Mouse (Mus musculus): Measurements from ENCODE around the gene BC030870. TPM values are rescaled to one million over a fixed set of nuclear protein-coding genes. Genes with fewer than 3 reads are reported as not detected.

The BC030870 gene
- total and polyA plus RNA-seq, 2 experiments, result not detected

DNA sequence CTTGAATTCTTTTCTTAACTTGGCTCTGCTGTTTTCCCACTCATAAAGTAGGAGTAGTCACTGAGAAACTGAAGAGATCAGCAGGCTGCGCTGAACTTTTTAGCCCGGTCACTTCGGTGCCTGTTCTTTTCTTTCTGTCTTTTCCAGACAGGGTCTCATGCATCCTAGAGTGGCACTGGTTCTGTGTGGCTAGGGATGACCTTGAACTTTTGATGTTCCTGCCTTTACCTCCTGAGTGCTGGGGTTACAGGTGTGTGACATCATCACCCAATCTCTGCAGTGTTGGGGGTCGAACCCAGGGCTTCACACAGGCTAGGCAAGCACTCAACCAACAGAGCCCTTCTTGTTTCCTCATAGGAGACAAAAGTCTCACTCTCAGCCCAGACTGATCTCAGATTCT is 72.6 kb downstream of the BC030870 start:
- H3K79me2 ChIP-seq (ENCODE audit: control insufficient read depth, insufficient read depth, low read length), result no peaks in the 10 kb centered on the region
- H3K4me1 ChIP-seq (ENCODE audit: control insufficient read depth, insufficient read depth, low read length), result no peaks in the 10 kb centered on the region
- no peak overlapping the region for H3K9ac ChIP-seq (ENCODE audit: low read depth, low read length)
- H3K27me3 ChIP-seq (ENCODE audit: control insufficient read depth, insufficient read depth, low read length), result no peaks in the 10 kb centered on the region
- WGBS, result 92% methylated on average over 4 of the region's 4 CpGs
- no peak for DNase-seq (ENCODE audit: extremely low read depth, low read depth, low spot score)
- H3K27ac ChIP-seq (replicated peaks; ENCODE audit: insufficient read depth, low read depth, low read length), result no peak overlapping the region
- no peaks in the 10 kb centered on the region for H3K36me3 ChIP-seq (ENCODE audit: control insufficient read depth, insufficient read depth, low read length)
- TF ChIP-seq POLR2A (IDR thresholded peaks at IDR 0.05; ENCODE audit: extremely low read depth, insufficient read depth, low read length) (no peak), CTCF (IDR thresholded peaks at IDR 0.05; ENCODE audit: low read depth, low read length) (no peak)
- no peak overlapping the region for H3K4me3 ChIP-seq (ENCODE audit: insufficient read depth, low read depth, low read length)

DNA sequence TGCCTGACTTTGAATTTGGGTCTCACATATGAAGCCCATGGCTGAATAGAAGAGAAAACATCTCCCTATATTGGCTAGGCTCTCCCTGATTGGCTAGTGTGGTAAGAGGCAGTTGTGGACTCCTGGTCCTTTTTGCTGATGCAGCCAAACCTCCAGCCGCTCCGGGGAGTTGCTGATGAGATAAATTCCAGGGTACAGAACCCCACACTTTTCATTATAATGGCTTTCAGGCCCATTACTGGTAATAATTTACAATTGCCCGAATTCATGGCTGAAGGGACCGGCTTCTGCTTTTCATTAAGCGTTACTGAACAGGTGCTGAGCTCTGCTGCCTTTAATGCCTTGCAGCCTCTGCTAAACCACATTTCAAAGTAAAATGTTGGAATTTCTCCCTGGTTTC is 75.4 kb downstream of the BC030870 start:
- TF ChIP-seq CTCF (IDR thresholded peaks at IDR 0.05; ENCODE audit: low read depth, low read length), result no peak
- no peak for TF ChIP-seq POLR2A (IDR thresholded peaks at IDR 0.05; ENCODE audit: extremely low read depth, insufficient read depth, low read length)
- Histone ChIP-seq H3K4me3 (ENCODE audit: insufficient read depth, low read depth, low read length) (no peak overlapping the region), H3K9ac (ENCODE audit: low read depth, low read length) (no peak overlapping the region), H3K27me3 (ENCODE audit: control insufficient read depth, insufficient read depth, low read length) (no peaks in the 10 kb centered on the region), H3K36me3 (ENCODE audit: control insufficient read depth, insufficient read depth, low read length) (no peaks in the 10 kb centered on the region), H3K79me2 (ENCODE audit: control insufficient read depth, insufficient read depth, low read length) (no peaks in the 10 kb centered on the region), H3K4me1 (ENCODE audit: control insufficient read depth, insufficient read depth, low read length) (no peaks in the 10 kb centered on the region), H3K27ac (replicated peaks; ENCODE audit: insufficient read depth, low read depth, low read length) (no peak overlapping the region)
- no peak for DNase-seq (ENCODE audit: extremely low read depth, low read depth, low spot score)
- 88% methylated on average over 5 of the region's 5 CpGs for WGBS

DNA sequence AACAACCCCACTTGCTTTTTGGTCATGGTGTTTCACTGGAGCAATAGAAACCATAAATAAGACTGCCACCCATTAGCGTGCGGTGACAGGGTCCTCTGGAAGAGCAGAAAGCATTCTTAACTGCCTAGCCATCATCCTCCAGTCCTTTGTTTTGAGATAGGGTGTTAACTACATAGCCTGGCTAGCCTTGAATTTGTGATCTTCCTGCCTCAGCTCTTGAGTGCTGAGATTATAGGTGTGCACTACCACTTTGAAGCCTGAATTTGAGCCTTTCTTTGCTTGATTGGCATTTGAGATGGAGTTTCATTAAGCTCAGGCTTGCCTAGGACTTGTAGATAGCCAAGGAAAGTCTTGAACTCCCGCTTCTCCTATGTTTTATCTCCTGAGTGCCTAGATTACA is 75.8 kb downstream of the BC030870 start:
- 93% methylated on average over 3 of the region's 3 CpGs for WGBS
- no peak overlapping the region for H3K4me3 ChIP-seq (ENCODE audit: insufficient read depth, low read depth, low read length)
- no peak for DNase-seq (ENCODE audit: extremely low read depth, low read depth, low spot score)
- H3K27ac ChIP-seq (replicated peaks; ENCODE audit: insufficient read depth, low read depth, low read length), result no peak overlapping the region
- H3K79me2 ChIP-seq (ENCODE audit: control insufficient read depth, insufficient read depth, low read length), result no peaks in the 10 kb centered on the region
- no peaks in the 10 kb centered on the region for H3K36me3 ChIP-seq (ENCODE audit: control insufficient read depth, insufficient read depth, low read length)
- H3K9ac ChIP-seq (ENCODE audit: low read depth, low read length), result no peak overlapping the region
- TF ChIP-seq CTCF (IDR thresholded peaks at IDR 0.05; ENCODE audit: low read depth, low read length), result no peak
- TF ChIP-seq POLR2A (IDR thresholded peaks at IDR 0.05; ENCODE audit: extremely low read depth, insufficient read depth, low read length), result no peak
- H3K4me1 ChIP-seq (ENCODE audit: control insufficient read depth, insufficient read depth, low read length), result no peaks in the 10 kb centered on the region
- no peaks in the 10 kb centered on the region for H3K27me3 ChIP-seq (ENCODE audit: control insufficient read depth, insufficient read depth, low read length)

DNA sequence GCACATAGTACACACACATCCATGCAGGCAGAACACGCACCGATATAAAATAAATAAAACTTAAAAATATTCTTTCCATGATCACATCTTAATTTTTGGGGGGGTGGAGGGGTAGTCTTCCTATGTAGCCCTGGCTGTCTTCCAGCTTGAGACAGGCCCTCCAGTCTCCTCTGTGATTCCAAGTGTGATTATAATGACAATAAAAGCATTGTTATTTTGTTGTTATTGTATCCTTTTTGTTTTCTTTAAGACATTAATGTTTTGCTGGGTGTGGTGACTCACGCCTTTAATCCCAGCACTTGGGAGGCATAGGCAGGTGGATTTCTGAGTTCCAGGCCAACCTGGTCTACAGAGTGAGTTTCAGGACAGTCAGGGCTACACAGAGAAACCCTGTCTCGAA is 81.6 kb downstream of the BC030870 start:
- H3K9ac ChIP-seq (ENCODE audit: low read depth, low read length), result no peak overlapping the region
- no peak for DNase-seq (ENCODE audit: extremely low read depth, low read depth, low spot score)
- 88% methylated on average over 4 of the region's 4 CpGs for WGBS
- H3K36me3 ChIP-seq (ENCODE audit: control insufficient read depth, insufficient read depth, low read length), result no peaks in the 10 kb centered on the region
- no peaks in the 10 kb centered on the region for H3K79me2 ChIP-seq (ENCODE audit: control insufficient read depth, insufficient read depth, low read length)
- TF ChIP-seq POLR2A (IDR thresholded peaks at IDR 0.05; ENCODE audit: extremely low read depth, insufficient read depth, low read length) (no peak), CTCF (IDR thresholded peaks at IDR 0.05; ENCODE audit: low read depth, low read length) (no peak)
- peaks cover 4% of the 10 kb centered on the region; the same call in 1 of the 2 replicates for H3K4me1 ChIP-seq (ENCODE audit: control insufficient read depth, insufficient read depth, low read length)
- H3K27ac ChIP-seq (replicated peaks; ENCODE audit: insufficient read depth, low read depth, low read length), result no peak overlapping the region
- no peak overlapping the region for H3K4me3 ChIP-seq (ENCODE audit: insufficient read depth, low read depth, low read length)
- H3K27me3 ChIP-seq (ENCODE audit: control insufficient read depth, insufficient read depth, low read length), result no peaks in the 10 kb centered on the region

DNA sequence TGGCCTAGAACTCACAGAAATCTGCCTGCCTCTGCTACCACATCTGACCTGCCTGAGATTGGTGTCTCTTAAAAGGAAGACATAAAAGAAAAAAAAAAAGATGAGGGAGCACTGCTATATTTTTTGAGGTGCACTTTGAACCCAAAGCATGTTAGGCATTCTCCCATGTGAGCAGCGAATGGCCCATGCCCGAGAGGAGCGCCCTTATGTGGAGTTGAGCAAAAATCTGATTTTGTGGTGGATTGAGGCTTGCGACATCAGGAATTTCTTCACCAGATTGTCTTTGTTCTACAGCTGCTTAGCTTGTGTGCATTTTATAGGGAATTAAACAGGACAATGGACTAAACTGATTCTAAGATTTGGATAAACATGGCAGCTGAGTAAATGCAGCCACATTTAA is 82.2 kb downstream of the BC030870 start:
- H3K27me3 ChIP-seq (ENCODE audit: control insufficient read depth, insufficient read depth, low read length), result no peaks in the 10 kb centered on the region
- no peak overlapping the region for H3K4me3 ChIP-seq (ENCODE audit: insufficient read depth, low read depth, low read length)
- no peaks in the 10 kb centered on the region for H3K79me2 ChIP-seq (ENCODE audit: control insufficient read depth, insufficient read depth, low read length)
- DNase-seq (ENCODE audit: extremely low read depth, low read depth, low spot score), result peak; percentile 69
- 44% methylated on average over 4 of the region's 4 CpGs for WGBS
- no peak for TF ChIP-seq POLR2A (IDR thresholded peaks at IDR 0.05; ENCODE audit: extremely low read depth, insufficient read depth, low read length)
- TF ChIP-seq CTCF (IDR thresholded peaks at IDR 0.05; ENCODE audit: low read depth, low read length), result no peak
- no peak overlapping the region for H3K27ac ChIP-seq (replicated peaks; ENCODE audit: insufficient read depth, low read depth, low read length)
- H3K9ac ChIP-seq (ENCODE audit: low read depth, low read length), result no peak overlapping the region
- H3K36me3 ChIP-seq (ENCODE audit: control insufficient read depth, insufficient read depth, low read length), result no peaks in the 10 kb centered on the region
- peaks cover 4% of the 10 kb centered on the region; the same call in 1 of the 2 replicates for H3K4me1 ChIP-seq (ENCODE audit: control insufficient read depth, insufficient read depth, low read length)

DNA sequence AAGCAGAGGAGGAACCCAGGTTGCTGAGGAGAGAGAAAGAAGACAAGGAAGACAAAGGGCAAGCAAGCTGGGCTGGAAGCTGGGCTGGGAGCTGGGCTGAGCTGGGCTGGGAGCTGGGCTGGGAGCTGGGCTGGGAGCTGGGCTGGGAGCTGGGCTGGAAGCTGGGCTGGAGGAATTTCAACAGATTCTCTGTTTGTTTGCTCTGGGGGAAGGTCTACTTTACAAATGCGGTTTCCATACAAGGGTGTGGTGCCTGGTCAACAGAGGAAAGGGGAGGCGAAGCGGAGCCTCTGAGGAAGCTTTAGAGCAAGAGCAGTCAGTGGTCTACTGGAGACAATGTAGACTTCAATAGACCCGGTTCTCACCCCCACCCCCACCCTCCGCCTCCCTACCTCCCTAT is 82.8 kb downstream of the BC030870 start:
- Histone ChIP-seq H3K27ac (replicated peaks; ENCODE audit: insufficient read depth, low read depth, low read length) (no peak overlapping the region; the same call in 1 of the 2 replicates), H3K4me1 (ENCODE audit: control insufficient read depth, insufficient read depth, low read length) (peaks cover 4% of the 10 kb centered on the region; the same call in 1 of the 2 replicates), H3K79me2 (ENCODE audit: control insufficient read depth, insufficient read depth, low read length) (no peaks in the 10 kb centered on the region), H3K9ac (ENCODE audit: low read depth, low read length) (peak overlapping the region; percentile 16; the same call in 1 of the 2 replicates), H3K27me3 (ENCODE audit: control insufficient read depth, insufficient read depth, low read length) (no peaks in the 10 kb centered on the region), H3K4me3 (ENCODE audit: insufficient read depth, low read depth, low read length) (no peak overlapping the region), H3K36me3 (ENCODE audit: control insufficient read depth, insufficient read depth, low read length) (no peaks in the 10 kb centered on the region)
- TF ChIP-seq POLR2A (IDR thresholded peaks at IDR 0.05; ENCODE audit: extremely low read depth, insufficient read depth, low read length) (no peak), CTCF (IDR thresholded peaks at IDR 0.05; ENCODE audit: low read depth, low read length) (no peak)
- WGBS, result 25% methylated on average over 5 of the region's 5 CpGs
- DNase-seq (ENCODE audit: extremely low read depth, low read depth, low spot score), result peak; percentile 38

Measured in liver, adult 2 months (tissue).